Mouse (Mus musculus) midbrain, embryonic 14.5 days (tissue): ENCODE measurements around the gene Gtf2ird1. TPM values are rescaled to one million over a fixed set of nuclear protein-coding genes. Genes with fewer than 3 reads are reported as not detected.

Source experiments
- ATAC-seq: fragments of 200-750 bp; cut with Nextera tagmentation; 2 replicates; pipeline ENCODE4 v1.8.0; 2017; ENCODE audit warnings: moderate number of reproducible peaks, moderate library complexity; ENCODE audit not compliant: low FRiP score, low TSS enrichment
- DNase-seq: peaks from one replicate; pipeline ENCODE4 v3.0.0-alpha.2; 2015
- H3K27ac ChIP-seq: fragments of 300-500 bp; sonication (generic); replicated peaks from 2 replicates; pipeline ENCODE4 v1.5.1; 2014; ENCODE audit warnings: mild to moderate bottlenecking, low read depth, low read length, moderate library complexity
- H3K27me3 ChIP-seq: fragments of 300-500 bp; sonication (generic); 2 replicates; pipeline ENCODE4 v1.6.1; 2014; ENCODE audit warnings: low read length, control low read depth, mixed read lengths; ENCODE audit not compliant: control insufficient read depth, insufficient read depth
- H3K36me3 ChIP-seq: fragments of 300-500 bp; sonication (generic); 2 replicates; pipeline ENCODE4 v1.6.1; 2014; ENCODE audit warnings: low read length, control low read depth; ENCODE audit not compliant: control insufficient read depth, insufficient read depth
- H3K4me1 ChIP-seq: fragments of 300-500 bp; sonication (generic); 2 replicates; pipeline ENCODE4 v1.6.1; 2014; ENCODE audit warnings: mild to moderate bottlenecking, antibody characterized with exemption, low read length, control low read depth; ENCODE audit not compliant: control insufficient read depth, insufficient read depth
- H3K4me2 ChIP-seq: fragments of 300-500 bp; sonication (generic); 2 replicates; pipeline ENCODE4 v1.6.1; 2014; ENCODE audit warnings: mild to moderate bottlenecking, low read length, moderate library complexity
- H3K4me3 ChIP-seq: fragments of 300-500 bp; sonication (generic); replicated peaks from 2 replicates; pipeline ENCODE4 v1.5.1; 2014; ENCODE audit warnings: low read depth, low read length
- H3K9ac ChIP-seq: fragments of 300-500 bp; sonication (generic); replicated peaks from 2 replicates; pipeline ENCODE4 v1.6.1; 2014; ENCODE audit warnings: mild to moderate bottlenecking, low read length, moderate library complexity
- H3K9me3 ChIP-seq: fragments of 300-500 bp; sonication (generic); 2 replicates; pipeline ENCODE4 v1.6.1; 2016; ENCODE audit warnings: low read length, control low read depth, mixed read lengths; ENCODE audit not compliant: control insufficient read depth
- WGBS: fragments of 180-500 bp; shearing (Covaris S2); extraction: QIAGEN DNeasy Blood & Tissue Kit; methylation state at CpG from one replicate; pipeline ENCODE4 v1.1.7; 2014; 5-methylcytosine and 5-hydroxymethylcytosine counted together
- polyA plus RNA-seq: library from polyadenylated mRNA; unstranded; fragments of >200 nt; fragmentation: Nextera tagmentation; extraction: Ambion mirVana; gene quantifications from 2 replicates; pipeline ENCODE4 v1.2.1, GENCODE M21; 2014

Gene Gtf2ird1
- polyA plus RNA-seq, 1 experiment from 2014 or later, result 75.1 TPM

GRCm38 (mm10) chr5:134445895-134446294 is 10.6 kb downstream of the Gtf2ird1 start:
- Histone ChIP-seq H3K27me3 (no peaks in the 10 kb centered on the region), H3K27ac (0 out of 2 replicates have a peak overlapping the region, but pooled peaks have one; percentile 52), H3K9me3 (peaks cover 6% of the 10 kb centered on the region; the same call in 1 of the 2 replicates), H3K9ac (no peak overlapping the region), H3K36me3 (0 out of 2 replicates have a peak, but pooled peaks cover 8% of the 10 kb centered on the region), H3K4me2 (no peak overlapping the region), H3K4me1 (0 out of 2 replicates have a peak, but pooled peaks cover 6% of the 10 kb centered on the region), H3K4me3 (no peak overlapping the region)
- no peak for DNase-seq
- ATAC-seq, result no peak
- 77% methylated on average over 10 of the region's 10 CpGs for WGBS

DNA sequence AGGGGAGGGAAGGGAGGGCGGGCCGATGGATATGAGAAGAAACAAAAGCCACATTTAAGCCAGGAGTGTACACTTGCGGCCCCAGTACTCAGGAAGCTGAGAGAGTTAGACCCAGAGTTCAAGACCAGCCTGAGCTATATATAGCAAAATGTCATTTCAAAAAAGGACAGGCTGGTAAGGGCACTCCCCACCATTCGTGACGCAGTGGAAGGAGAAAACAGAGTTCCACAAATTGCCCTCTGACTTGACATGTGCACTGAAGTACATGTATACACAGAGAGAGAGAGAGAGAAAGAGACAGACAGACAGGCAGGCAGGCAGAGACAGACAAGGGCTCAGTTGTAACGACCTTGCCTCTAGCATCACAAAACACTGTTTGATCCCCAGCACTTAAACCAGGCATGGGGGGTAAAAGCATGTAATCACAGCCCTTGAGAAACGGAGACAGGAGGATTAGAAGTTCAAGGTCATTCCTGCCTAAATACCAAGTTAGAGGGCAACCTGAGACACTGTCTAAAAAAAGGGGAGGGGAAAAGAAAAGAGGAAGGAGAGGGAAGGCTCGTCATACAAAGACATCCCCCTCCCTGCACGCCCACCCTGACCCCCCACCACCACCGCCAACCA is 11.2 kb downstream of the Gtf2ird1 start:
- Histone ChIP-seq H3K9me3 (peaks cover 6% of the 10 kb centered on the region; the same call in 1 of the 2 replicates), H3K36me3 (0 out of 2 replicates have a peak, but pooled peaks cover 8% of the 10 kb centered on the region), H3K9ac (no peak overlapping the region), H3K4me3 (no peak overlapping the region), H3K4me1 (0 out of 2 replicates have a peak, but pooled peaks cover 6% of the 10 kb centered on the region), H3K4me2 (no peak overlapping the region), H3K27me3 (no peaks in the 10 kb centered on the region), H3K27ac (no peak overlapping the region)
- 77% methylated on average over 10 of the region's 10 CpGs for WGBS
- no peak for ATAC-seq
- DNase-seq, result no peak

- Histone ChIP-seq H3K9me3 (peaks cover 6% of the 10 kb centered on the region; the same call in 1 of the 2 replicates), H3K36me3 (peaks cover 8% of the 10 kb centered on the region; the same call in 1 of the 2 replicates), H3K27me3 (no peaks in the 10 kb centered on the region), H3K4me2 (no peak overlapping the region), H3K4me3 (no peak overlapping the region), H3K27ac (no peak overlapping the region), H3K4me1 (0 out of 2 replicates have a peak, but pooled peaks cover 6% of the 10 kb centered on the region), H3K9ac (no peak overlapping the region)
- WGBS, result 99% methylated on average over 7 of the region's 7 CpGs
- DNase-seq (no peak), ATAC-seq (no peak)
These were observed 12.0 kb downstream of the Gtf2ird1 start for GRCm38 (mm10) chr5:134444473-134444872.

DNA sequence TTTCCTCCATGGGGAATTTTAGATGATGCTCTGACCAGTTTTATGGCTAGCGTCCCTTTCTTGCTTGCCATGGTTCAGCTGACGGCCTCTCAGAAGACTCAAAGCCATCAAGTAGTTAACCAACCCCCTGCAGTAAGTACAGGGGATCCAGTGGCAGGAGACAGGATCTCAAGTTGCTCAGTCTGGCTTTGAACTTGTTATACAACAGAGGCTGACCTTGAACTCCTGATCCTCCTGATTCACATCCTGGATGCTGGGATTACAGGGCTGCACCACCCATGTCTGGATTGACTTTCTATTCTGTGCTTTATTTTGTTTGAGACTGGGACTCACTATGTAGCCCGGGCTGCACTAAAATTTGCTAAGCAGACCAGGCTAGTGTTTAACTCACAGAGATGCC is 14.4 kb downstream of the Gtf2ird1 start:
- H3K27me3 ChIP-seq, result no peaks in the 10 kb centered on the region
- no peak for DNase-seq
- 94% methylated on average over 3 of the region's 3 CpGs for WGBS
- peaks cover 6% of the 10 kb centered on the region; the same call in 1 of the 2 replicates for H3K9me3 ChIP-seq
- ATAC-seq, result no peak
- no peak overlapping the region for H3K4me2 ChIP-seq
- no peak overlapping the region for H3K27ac ChIP-seq
- no peak overlapping the region for H3K9ac ChIP-seq
- peaks cover 12% of the 10 kb centered on the region for H3K4me1 ChIP-seq
- peaks cover 4% of the 10 kb centered on the region; the same call in 1 of the 2 replicates for H3K36me3 ChIP-seq
- H3K4me3 ChIP-seq, result no peak overlapping the region

DNA sequence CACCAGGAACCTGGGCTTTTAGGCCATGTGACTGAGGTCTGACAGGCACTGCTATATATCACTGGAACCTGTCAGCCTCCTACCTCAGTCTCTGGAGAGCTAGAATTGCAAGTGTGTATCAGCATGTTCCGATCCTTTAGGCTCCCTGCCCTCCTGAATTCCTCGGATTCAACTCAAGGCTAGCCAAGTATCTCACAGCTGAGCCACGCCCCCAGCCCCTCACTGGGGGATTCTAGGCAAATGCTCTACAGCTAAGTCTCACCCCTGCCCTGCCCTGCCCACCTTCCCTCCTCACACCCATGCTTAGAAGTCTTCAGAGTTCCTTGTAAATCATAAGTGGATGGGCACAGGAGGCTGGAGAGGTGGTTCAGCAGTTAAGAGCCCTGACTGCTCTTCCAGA is 15.4 kb downstream of the Gtf2ird1 start:
- Histone ChIP-seq H3K9me3 (peaks cover 6% of the 10 kb centered on the region; the same call in 1 of the 2 replicates), H3K27me3 (no peaks in the 10 kb centered on the region), H3K27ac (no peak overlapping the region), H3K4me3 (no peak overlapping the region), H3K36me3 (peaks cover 3% of the 10 kb centered on the region; the same call in 1 of the 2 replicates), H3K4me2 (no peak overlapping the region), H3K4me1 (peaks cover 20% of the 10 kb centered on the region), H3K9ac (no peak overlapping the region)
- ATAC-seq, result no peak
- no peak for DNase-seq
- WGBS, result 92% methylated on average over 3 of the region's 3 CpGs

GRCm38 (mm10) chr5:134440098-134440497 is 16.4 kb downstream of the Gtf2ird1 start:
- H3K4me3 ChIP-seq, result no peak overlapping the region
- H3K27me3 ChIP-seq, result no peaks in the 10 kb centered on the region
- DNase-seq (peak; percentile 50), ATAC-seq (no peak)
- H3K9ac ChIP-seq, result no peak overlapping the region
- H3K4me2 ChIP-seq, result no peak overlapping the region
- H3K9me3 ChIP-seq, result peaks cover 6% of the 10 kb centered on the region; the same call in 1 of the 2 replicates
- no peak overlapping the region for H3K27ac ChIP-seq
- WGBS, result 76% methylated on average over 12 of the region's 12 CpGs
- peaks cover 3% of the 10 kb centered on the region; the same call in 1 of the 2 replicates for H3K36me3 ChIP-seq
- H3K4me1 ChIP-seq, result peaks cover 21% of the 10 kb centered on the region

DNA sequence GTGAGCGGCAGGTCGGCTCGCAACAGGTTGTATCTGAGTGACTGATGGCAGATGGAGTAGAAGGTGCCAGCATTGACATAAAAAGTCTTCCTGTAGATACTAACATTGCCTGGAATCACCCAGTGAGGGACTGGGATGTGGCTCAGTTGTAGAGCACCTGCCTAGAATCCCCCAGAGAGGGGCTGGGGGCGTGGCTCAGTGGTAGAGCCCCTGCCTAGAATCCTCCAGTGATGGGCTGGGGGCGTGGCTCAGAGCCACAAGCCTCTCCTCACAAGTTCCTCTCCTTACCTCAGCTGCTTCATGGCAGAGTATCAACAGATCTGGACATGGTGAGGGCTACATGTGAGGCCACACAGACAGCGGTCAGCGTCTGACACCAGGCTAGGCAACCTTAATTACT is 17.0 kb downstream of the Gtf2ird1 start:
- ATAC-seq, result no peak
- Histone ChIP-seq H3K27me3 (no peaks in the 10 kb centered on the region), H3K9ac (no peak overlapping the region), H3K9me3 (peaks cover 6% of the 10 kb centered on the region; the same call in 1 of the 2 replicates), H3K4me2 (no peak overlapping the region), H3K36me3 (peaks cover 3% of the 10 kb centered on the region; the same call in 1 of the 2 replicates), H3K4me1 (peaks cover 21% of the 10 kb centered on the region), H3K27ac (no peak overlapping the region), H3K4me3 (no peak overlapping the region)
- no peak for DNase-seq
- WGBS, result 99% methylated on average over 7 of the region's 7 CpGs

DNA sequence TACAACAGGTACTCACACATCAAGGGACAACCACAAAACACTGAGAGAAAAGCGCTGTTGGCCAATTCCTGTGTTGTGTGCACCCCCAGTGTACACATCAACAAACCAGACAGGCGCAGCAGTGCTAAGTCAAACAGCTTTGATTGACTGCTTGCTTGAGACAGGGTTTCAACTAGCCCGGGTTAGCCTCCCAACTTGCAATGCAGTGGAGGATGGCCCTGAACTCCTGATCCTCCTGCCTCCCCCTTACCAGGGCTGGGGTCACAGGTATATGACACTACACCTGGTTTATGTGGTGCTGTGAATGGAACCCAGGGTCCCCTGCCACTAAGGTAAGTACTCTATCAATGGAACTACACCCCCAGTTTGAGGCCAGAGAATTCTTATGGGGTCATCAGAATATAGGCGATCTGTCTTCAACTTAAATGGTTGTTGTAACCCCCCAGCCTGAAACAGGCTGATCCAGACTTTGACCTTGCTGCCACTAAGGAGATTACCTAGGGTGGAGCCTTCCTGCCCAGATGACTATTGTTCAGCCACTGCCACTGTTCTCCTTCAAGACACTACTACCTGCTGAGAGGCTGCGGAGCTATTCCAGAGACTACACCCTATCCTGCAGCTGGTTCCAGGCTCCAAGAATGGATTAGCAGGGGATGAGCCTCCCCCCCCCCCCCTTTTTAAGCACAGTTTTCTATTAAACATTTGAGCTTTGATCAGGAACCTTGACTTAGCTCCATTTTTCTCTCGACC is 17.7 kb downstream of the Gtf2ird1 start:
- no peak overlapping the region for H3K27ac ChIP-seq
- DNase-seq (no peak), ATAC-seq (no peak)
- peaks cover 3% of the 10 kb centered on the region; the same call in 1 of the 2 replicates for H3K36me3 ChIP-seq
- H3K4me3 ChIP-seq, result no peak overlapping the region
- no peak overlapping the region for H3K9ac ChIP-seq
- WGBS, result 90% methylated on average over 6 of the region's 6 CpGs
- H3K27me3 ChIP-seq, result no peaks in the 10 kb centered on the region
- H3K4me1 ChIP-seq, result peaks cover 21% of the 10 kb centered on the region
- H3K9me3 ChIP-seq, result peaks cover 6% of the 10 kb centered on the region; the same call in 1 of the 2 replicates
- no peak overlapping the region for H3K4me2 ChIP-seq
